Mouse (Mus musculus) heart, postnatal 0 days (tissue): ENCODE results near the gene Qprt. TPM values are rescaled to one million over a fixed set of nuclear protein-coding genes. Genes with fewer than 3 reads are reported as not detected.

Experiments
- ATAC-seq: fragments of 200-750 bp; cut with Nextera tagmentation; 2 replicates; pipeline ENCODE4 v1.8.0; 2017; ENCODE audit warnings: low read depth, moderate number of reproducible peaks, moderate library complexity; ENCODE audit not compliant: insufficient read depth
- DNase-seq: peaks from one replicate; pipeline ENCODE4 v3.0.0-alpha.2; 2016; ENCODE audit warnings: low spot score
- H3K27ac ChIP-seq: fragments of 300-500 bp; sonication (generic); 2 replicates; pipeline ENCODE4 v1.5.1; 2014; ENCODE audit warnings: low read depth, mild to moderate bottlenecking
- H3K27me3 ChIP-seq: fragments of 300-500 bp; sonication (generic); 2 replicates; pipeline ENCODE4 v1.6.1; 2014; ENCODE audit warnings: low read length, mixed read lengths; ENCODE audit not compliant: control insufficient read depth, insufficient read depth
- H3K36me3 ChIP-seq: fragments of 300-500 bp; sonication (generic); replicated peaks from 2 replicates; pipeline ENCODE4 v1.6.1; 2014; ENCODE audit warnings: low read length, mixed read lengths; ENCODE audit not compliant: control insufficient read depth, insufficient read depth
- H3K4me1 ChIP-seq: fragments of 300-500 bp; sonication (generic); 2 replicates; pipeline ENCODE4 v1.6.1; 2014; ENCODE audit warnings: antibody characterized with exemption; ENCODE audit not compliant: control insufficient read depth, insufficient read depth
- H3K4me2 ChIP-seq: fragments of 300-500 bp; sonication (generic); 2 replicates; pipeline ENCODE4 v1.6.1; 2014; ENCODE audit warnings: low read depth, mild to moderate bottlenecking, low read length, moderate library complexity
- H3K4me3 ChIP-seq: fragments of 300-500 bp; sonication (generic); 2 replicates; pipeline ENCODE4 v1.5.1; 2014; ENCODE audit warnings: low read depth, low read length
- H3K9ac ChIP-seq: fragments of 300-500 bp; sonication (generic); replicated peaks from 2 replicates; pipeline ENCODE4 v1.6.1; 2014; ENCODE audit warnings: low read depth, low read length, mixed read lengths
- H3K9me3 ChIP-seq: fragments of 300-500 bp; sonication (generic); replicated peaks from 2 replicates; pipeline ENCODE4 v1.6.1; 2016; ENCODE audit warnings: low read length; ENCODE audit not compliant: control insufficient read depth
- CTCF ChIP-seq: IDR thresholded peaks from 2 replicates; pipeline ENCODE4 v1.5.1; 2016; ENCODE audit warnings: antibody characterized with exemption, control low read depth, low read depth
- EP300 ChIP-seq: IDR thresholded peaks from 2 replicates; pipeline ENCODE4 v1.6.1; 2016; ENCODE audit warnings: antibody characterized with exemption, low read depth
- WGBS: fragments of 180-500 bp; shearing (Covaris S2); extraction: QIAGEN DNeasy Blood & Tissue Kit; methylation state at CpG from one replicate; pipeline ENCODE4 v1.1.7; 2014; 5-methylcytosine and 5-hydroxymethylcytosine counted together
- polyA plus RNA-seq: library from polyadenylated mRNA; unstranded; fragments of >200 nt; fragmentation: Nextera tagmentation; extraction: Ambion mirVana; gene quantifications from 2 replicates; pipeline ENCODE4 v1.2.1, GENCODE M21; 2015
- total RNA-seq: library from RNA; depleted of rRNA; stranded (reverse); fragments of >200 nt; gene quantifications from 2 replicates; pipeline ENCODE4 v1.2.3, GENCODE M21; 2014; ENCODE audit warnings: low replicate concordance

The Qprt gene
- total and polyA plus RNA-seq, 2 experiments from 2014 or later, result 0.42 to 1.1 TPM

GRCm38 (mm10) chr7:127157548-127157947, 35.5 kb upstream of the Qprt start:
- no peak overlapping the region for H3K4me3 ChIP-seq
- no peak for TF ChIP-seq EP300
- TF ChIP-seq CTCF, result no peak
- DNase-seq, result no peak
- no peak overlapping the region for H3K4me2 ChIP-seq
- peaks cover 6% of the 10 kb centered on the region; the same call in 1 of the 2 replicates for H3K4me1 ChIP-seq
- H3K36me3 ChIP-seq, result no peaks in the 10 kb centered on the region
- H3K9ac ChIP-seq, result no peak overlapping the region
- H3K9me3 ChIP-seq, result no peaks in the 10 kb centered on the region
- ATAC-seq, result no peak
- 69% methylated on average over 4 of the region's 4 CpGs for WGBS
- H3K27ac ChIP-seq, result no peak overlapping the region
- no peaks in the 10 kb centered on the region for H3K27me3 ChIP-seq

GRCm38 (mm10) chr7:127153477-127153876, 31.5 kb upstream of the Qprt start:
- peak overlapping the region; percentile 54; the same call in 1 of the 2 replicates for H3K27ac ChIP-seq
- WGBS, result 10% methylated on average over 3 of the region's 3 CpGs
- H3K4me1 ChIP-seq, result peaks cover 6% of the 10 kb centered on the region; the same call in 1 of the 2 replicates
- no peak overlapping the region for H3K4me2 ChIP-seq
- H3K27me3 ChIP-seq, result no peaks in the 10 kb centered on the region
- no peak overlapping the region for H3K4me3 ChIP-seq
- H3K36me3 ChIP-seq, result no peaks in the 10 kb centered on the region
- no peak for TF ChIP-seq EP300
- TF ChIP-seq CTCF, result no peak
- peak; percentile 37 for DNase-seq
- no peaks in the 10 kb centered on the region for H3K9me3 ChIP-seq
- H3K9ac ChIP-seq, result no peak overlapping the region
- ATAC-seq, result no peak; the same call in 1 of the 2 replicates

DNA sequence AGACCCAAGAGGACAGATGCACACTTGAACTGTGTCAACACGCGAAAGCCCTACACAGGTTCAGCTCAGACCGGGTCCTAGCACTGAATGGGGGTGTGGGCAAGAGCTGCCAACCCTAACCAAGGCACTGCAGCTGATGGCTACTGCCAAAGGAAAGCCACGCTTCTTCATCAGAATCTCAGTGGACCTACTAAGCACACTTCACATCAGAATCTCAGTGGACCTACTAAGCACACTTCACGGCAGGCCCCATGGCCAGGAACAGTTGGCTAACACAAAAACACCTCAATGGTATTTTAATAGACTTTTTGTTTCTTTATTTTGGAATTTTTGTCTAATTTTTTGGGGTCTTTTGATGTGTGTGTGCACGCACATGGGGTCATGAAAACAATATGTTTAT, 30.4 kb upstream of the Qprt start:
- H3K4me1 ChIP-seq, result peaks cover 6% of the 10 kb centered on the region; the same call in 1 of the 2 replicates
- DNase-seq (no peak), ATAC-seq (no peak)
- no peak overlapping the region for H3K4me3 ChIP-seq
- no peak overlapping the region for H3K27ac ChIP-seq
- H3K27me3 ChIP-seq, result no peaks in the 10 kb centered on the region
- H3K9ac ChIP-seq, result no peak overlapping the region
- H3K36me3 ChIP-seq, result no peaks in the 10 kb centered on the region
- 91% methylated on average over 6 of the region's 6 CpGs for WGBS
- H3K4me2 ChIP-seq, result no peak overlapping the region
- TF ChIP-seq EP300, result no peak
- TF ChIP-seq CTCF, result no peak
- no peaks in the 10 kb centered on the region for H3K9me3 ChIP-seq

DNA sequence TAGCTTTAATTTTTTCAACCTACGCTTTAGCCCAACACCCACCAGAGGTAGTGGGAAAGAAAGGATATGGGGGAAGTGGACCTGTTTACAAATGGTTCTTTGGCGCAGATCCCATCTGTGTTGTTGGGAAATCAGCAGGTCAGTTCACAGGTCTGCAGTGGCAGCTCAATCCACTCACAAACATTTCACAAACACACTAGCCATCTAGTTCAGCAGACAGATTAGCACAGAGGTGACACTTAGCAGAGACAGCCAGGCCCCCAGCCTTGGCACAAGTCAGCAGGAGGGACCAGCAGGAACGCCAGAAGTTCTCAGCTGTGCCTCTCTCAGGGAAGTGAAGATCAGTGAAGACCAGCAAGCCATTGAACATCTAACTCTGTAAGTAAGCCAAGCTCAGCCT, 25.9 kb upstream of the Qprt start:
- Histone ChIP-seq H3K4me3 (no peak overlapping the region), H3K27me3 (no peaks in the 10 kb centered on the region), H3K9ac (no peak overlapping the region), H3K4me1 (no peaks in the 10 kb centered on the region), H3K4me2 (no peak overlapping the region), H3K9me3 (no peaks in the 10 kb centered on the region), H3K36me3 (no peaks in the 10 kb centered on the region), H3K27ac (no peak overlapping the region)
- WGBS, result 36% methylated on average over 3 of the region's 3 CpGs
- no peak for ATAC-seq
- no peak for DNase-seq
- no peak for TF ChIP-seq EP300
- no peak for TF ChIP-seq CTCF

- TF ChIP-seq CTCF, result no peak
- TF ChIP-seq EP300, result no peak
- no peaks in the 10 kb centered on the region for H3K36me3 ChIP-seq
- DNase-seq (no peak), ATAC-seq (no peak)
- H3K27ac ChIP-seq, result no peak overlapping the region
- no peak overlapping the region for H3K9ac ChIP-seq
- no peaks in the 10 kb centered on the region for H3K4me1 ChIP-seq
- WGBS, result 75% methylated on average over 2 of the region's 2 CpGs
- H3K9me3 ChIP-seq, result no peaks in the 10 kb centered on the region
- H3K4me2 ChIP-seq, result no peak overlapping the region
- H3K27me3 ChIP-seq, result no peaks in the 10 kb centered on the region
- H3K4me3 ChIP-seq, result no peak overlapping the region
Measured at GRCm38 (mm10) chr7:127146267-127146603, 24.2 kb upstream of the Qprt start.
